Mouse (Mus musculus): ENCODE measurements at regions not wholly inside any gene's neighbourhood (a gene's known extent, or its start where the extent isn't known, plus 50 kb on each side); places are given as distances from the start of the nearest gene placed in this dataset.

DNA sequence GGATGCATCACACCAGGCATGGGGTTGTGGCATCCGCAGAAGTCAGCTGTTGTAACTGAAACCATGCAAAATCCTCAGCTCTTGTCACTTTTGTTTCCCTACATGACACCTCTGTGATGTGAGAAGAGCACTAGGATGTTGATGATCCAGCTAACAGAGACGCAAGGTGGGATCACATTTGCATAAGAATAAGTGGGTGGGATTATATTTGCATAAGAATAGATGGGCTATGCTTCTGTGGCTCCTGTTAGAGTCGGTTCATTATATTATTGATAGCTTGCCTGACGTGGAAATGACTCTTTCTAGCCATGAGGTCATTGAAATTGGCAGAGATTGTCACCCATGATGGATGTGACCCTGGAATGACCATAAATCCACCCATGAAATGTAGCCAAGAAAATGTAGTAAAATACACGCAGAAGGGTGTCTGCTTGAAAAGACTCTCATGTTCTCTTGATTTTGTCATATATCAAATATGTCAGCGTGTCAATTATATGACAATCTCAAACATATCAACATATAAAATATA lies 102.2 kb upstream of the Arg1 start:
- ATAC-seq (ENCODE audit: insufficient number of reproducible peaks, low FRiP score), result no peak
- 59% methylated on average over 6 of the region's 6 CpGs for WGBS

DNA sequence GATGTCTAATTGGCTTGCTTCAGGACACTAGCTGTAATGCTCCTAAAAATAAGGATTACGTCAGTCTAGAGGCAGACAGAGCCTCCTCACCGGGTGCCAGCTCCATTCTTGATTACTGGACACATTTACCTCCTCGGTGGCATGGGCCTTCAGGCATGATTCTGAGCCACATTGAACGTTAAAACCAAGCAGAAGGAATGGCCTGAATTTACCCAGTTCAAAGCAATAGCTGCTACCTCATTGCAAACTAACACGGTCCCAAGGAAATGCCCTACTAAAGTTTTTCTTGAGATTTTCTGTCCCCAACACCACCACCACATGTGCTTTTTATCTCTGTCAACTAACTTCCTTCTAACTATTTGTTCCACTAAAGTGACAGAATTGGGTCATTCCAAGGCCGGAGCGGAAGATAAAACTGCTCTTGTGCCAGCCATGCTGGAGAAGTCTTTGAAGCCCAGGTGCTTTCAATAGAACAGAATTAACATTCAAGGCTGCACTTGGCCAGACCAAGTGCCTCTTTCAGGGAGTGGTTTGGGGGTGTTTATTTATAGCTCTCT lies 96.4 kb upstream of the Arg1 start:
- no peak for ATAC-seq (ENCODE audit: insufficient number of reproducible peaks, low FRiP score)
- H3K36me3 ChIP-seq, result no peaks in the 10 kb centered on the region
- 46% methylated on average over 7 of the region's 7 CpGs for WGBS
- no peak overlapping the region for H3K4me3 ChIP-seq
- H3K4me2 ChIP-seq, result no peak overlapping the region
- peaks cover 5% of the 10 kb centered on the region; the same call in 1 of the 2 replicates for H3K4me1 ChIP-seq (replicated peaks)
- no peaks in the 10 kb centered on the region for H3K27me3 ChIP-seq (replicated peaks)
- H3K9ac ChIP-seq, result no peak overlapping the region
- H3K27ac ChIP-seq (ENCODE audit: poor library complexity, severe bottlenecking), result no peak overlapping the region
- H3K9me3 ChIP-seq (replicated peaks), result no peaks in the 10 kb centered on the region

More for the DNA sequence above, 102.2 kb upstream of the Arg1 start:
- no peak overlapping the region for H3K4me2 ChIP-seq
- H3K27me3 ChIP-seq (replicated peaks), result no peaks in the 10 kb centered on the region
- H3K4me1 ChIP-seq (replicated peaks), result no peaks in the 10 kb centered on the region
- no peak overlapping the region for H3K9ac ChIP-seq
- no peak overlapping the region for H3K27ac ChIP-seq (ENCODE audit: poor library complexity, severe bottlenecking)
- H3K36me3 ChIP-seq, result no peaks in the 10 kb centered on the region
- no peak overlapping the region for H3K4me3 ChIP-seq
- H3K9me3 ChIP-seq (replicated peaks), result 0 out of 2 replicates have a peak, but pooled peaks cover 2% of the 10 kb centered on the region

DNA sequence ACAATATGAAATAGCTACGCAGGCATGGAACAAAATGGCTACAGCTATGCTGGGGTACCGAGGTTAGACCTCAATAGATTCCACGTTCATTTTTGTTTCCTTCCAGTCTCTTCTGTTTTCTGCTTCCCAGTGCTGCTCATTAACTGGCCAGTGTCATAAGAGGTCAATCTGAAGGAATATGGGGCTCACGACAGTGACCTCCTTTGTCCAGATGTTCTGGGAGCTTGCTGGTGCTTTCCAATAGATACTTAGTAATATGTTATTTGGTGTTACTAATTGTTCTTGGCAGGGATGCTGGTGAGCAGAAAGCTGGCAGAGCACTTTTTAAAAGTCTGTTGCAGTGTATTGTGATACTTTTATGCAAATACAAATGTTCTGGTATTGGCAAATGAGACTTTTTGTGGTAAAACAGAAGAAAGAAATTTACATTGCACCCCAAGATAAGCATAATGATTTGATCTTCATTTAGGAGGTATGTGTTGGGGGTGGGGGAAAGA lies 95.8 kb upstream of the Arg1 start:
- Histone ChIP-seq H3K36me3 (no peaks in the 10 kb centered on the region), H3K4me1 (replicated peaks) (peaks cover 5% of the 10 kb centered on the region; the same call in 1 of the 2 replicates), H3K4me3 (no peak overlapping the region), H3K27ac (ENCODE audit: poor library complexity, severe bottlenecking) (no peak overlapping the region), H3K4me2 (no peak overlapping the region), H3K9me3 (replicated peaks) (no peaks in the 10 kb centered on the region), H3K27me3 (replicated peaks) (no peaks in the 10 kb centered on the region), H3K9ac (no peak overlapping the region)
- 83% methylated on average over 4 of the region's 4 CpGs for WGBS
- no peak for ATAC-seq (ENCODE audit: insufficient number of reproducible peaks, low FRiP score)

DNA sequence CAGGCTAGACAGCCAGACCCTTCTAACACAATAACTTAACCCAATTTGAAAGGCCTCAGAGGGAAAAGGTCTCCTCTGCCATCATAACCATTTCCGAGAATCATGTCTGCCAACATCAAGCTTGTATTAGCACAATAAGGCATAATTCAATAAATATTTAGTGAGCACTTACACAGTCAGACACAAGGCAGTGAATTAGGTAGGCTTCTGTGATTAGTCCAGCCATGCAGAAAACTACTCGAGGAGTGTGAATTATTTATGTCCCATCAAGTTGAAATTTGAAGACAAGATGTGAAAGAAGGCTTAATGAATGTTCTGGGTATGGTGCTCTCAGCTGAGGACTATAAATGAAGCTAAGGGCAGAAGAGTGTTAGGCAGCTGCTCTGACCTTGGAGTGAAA lies 91.7 kb upstream of the Arg1 start:
- no peak for ATAC-seq (ENCODE audit: insufficient number of reproducible peaks, low FRiP score)
- WGBS, result 78% methylated on average over 2 of the region's 2 CpGs
- Histone ChIP-seq H3K9ac (no peak overlapping the region), H3K27ac (ENCODE audit: poor library complexity, severe bottlenecking) (no peak overlapping the region), H3K4me2 (no peak overlapping the region), H3K4me1 (replicated peaks) (peaks cover 5% of the 10 kb centered on the region; the same call in 1 of the 2 replicates), H3K36me3 (no peaks in the 10 kb centered on the region), H3K27me3 (replicated peaks) (no peaks in the 10 kb centered on the region), H3K4me3 (no peak overlapping the region), H3K9me3 (replicated peaks) (no peaks in the 10 kb centered on the region)

DNA sequence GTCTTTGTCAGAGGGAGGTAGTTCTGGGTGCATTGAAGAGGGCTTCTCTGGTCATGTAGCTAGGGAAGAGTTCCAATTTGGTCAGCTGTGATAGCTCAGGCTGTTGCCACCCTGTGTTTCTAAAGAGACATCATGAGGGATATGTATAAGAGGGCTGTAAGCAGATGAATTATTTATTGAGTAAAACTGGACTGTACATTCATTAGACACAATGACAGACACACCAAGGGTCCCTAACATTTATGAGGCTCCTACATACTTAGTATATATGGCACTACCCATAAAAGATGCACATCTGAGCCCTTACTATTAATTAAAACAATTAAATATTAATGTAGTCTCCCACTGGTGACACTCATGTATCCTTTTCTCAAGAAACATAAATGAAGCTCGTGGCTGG lies 90.6 kb upstream of the Arg1 start:
- no peak overlapping the region for H3K4me2 ChIP-seq
- H3K4me1 ChIP-seq (replicated peaks), result no peaks in the 10 kb centered on the region
- no peak for ATAC-seq (ENCODE audit: insufficient number of reproducible peaks, low FRiP score)
- H3K9ac ChIP-seq, result no peak overlapping the region
- H3K4me3 ChIP-seq, result no peak overlapping the region
- H3K27ac ChIP-seq (ENCODE audit: poor library complexity, severe bottlenecking), result no peak overlapping the region
- WGBS, result 63% methylated on average over 1 of the region's 1 CpGs
- no peaks in the 10 kb centered on the region for H3K9me3 ChIP-seq (replicated peaks)
- H3K36me3 ChIP-seq, result no peaks in the 10 kb centered on the region
- no peaks in the 10 kb centered on the region for H3K27me3 ChIP-seq (replicated peaks)

DNA sequence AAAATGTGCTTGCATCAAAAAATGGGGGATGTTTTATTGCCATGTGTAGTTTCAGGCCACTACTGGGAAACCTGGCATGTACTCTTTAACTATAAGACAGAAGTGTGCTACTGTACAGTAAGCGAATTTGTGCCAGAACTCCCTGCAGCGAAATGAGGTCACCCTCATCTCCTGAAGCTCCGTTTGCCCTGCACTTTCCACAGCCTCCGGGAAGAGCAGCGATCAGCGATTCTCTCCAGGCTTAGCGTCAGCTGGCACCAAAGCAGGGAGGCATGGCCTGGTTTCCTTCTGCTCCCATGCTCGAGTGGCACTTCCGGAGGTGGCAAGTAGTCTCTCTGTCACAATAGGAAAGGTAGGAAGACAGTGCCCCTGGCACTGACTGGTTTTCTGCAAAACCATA lies 88.8 kb upstream of the Arg1 start:
- Histone ChIP-seq H3K4me1 (replicated peaks) (no peaks in the 10 kb centered on the region), H3K4me2 (no peak overlapping the region), H3K27me3 (replicated peaks) (no peaks in the 10 kb centered on the region), H3K36me3 (no peaks in the 10 kb centered on the region), H3K27ac (ENCODE audit: poor library complexity, severe bottlenecking) (no peak overlapping the region), H3K9me3 (replicated peaks) (no peaks in the 10 kb centered on the region), H3K4me3 (no peak overlapping the region), H3K9ac (no peak overlapping the region)
- ATAC-seq (ENCODE audit: insufficient number of reproducible peaks, low FRiP score), result no peak
- 63% methylated on average over 9 of the region's 9 CpGs for WGBS

DNA sequence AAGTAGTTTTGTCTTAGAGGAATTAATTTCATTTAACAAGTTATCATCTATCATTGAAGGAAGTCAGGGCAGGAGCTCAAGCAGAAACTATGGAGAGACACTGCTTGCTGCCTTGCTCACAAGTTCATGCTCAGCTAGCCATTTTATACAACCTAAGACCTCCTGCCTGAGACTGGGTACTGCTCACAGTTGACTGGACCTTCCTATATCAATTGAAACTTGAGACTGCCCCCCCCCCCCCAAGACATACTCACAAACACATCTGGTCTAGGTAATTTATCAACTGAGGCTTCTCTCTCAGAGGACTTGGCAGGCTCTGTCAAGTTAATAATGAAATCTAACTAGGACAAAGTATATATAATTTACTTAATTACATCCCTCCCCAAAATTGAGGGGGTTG lies 84.8 kb upstream of the Arg1 start:
- Histone ChIP-seq H3K27me3 (replicated peaks) (no peaks in the 10 kb centered on the region), H3K4me3 (no peak overlapping the region), H3K4me1 (replicated peaks) (no peaks in the 10 kb centered on the region), H3K9ac (no peak overlapping the region), H3K9me3 (replicated peaks) (no peaks in the 10 kb centered on the region), H3K4me2 (no peak overlapping the region), H3K36me3 (no peaks in the 10 kb centered on the region), H3K27ac (ENCODE audit: poor library complexity, severe bottlenecking) (no peak overlapping the region)
- no peak for ATAC-seq (ENCODE audit: insufficient number of reproducible peaks, low FRiP score)

DNA sequence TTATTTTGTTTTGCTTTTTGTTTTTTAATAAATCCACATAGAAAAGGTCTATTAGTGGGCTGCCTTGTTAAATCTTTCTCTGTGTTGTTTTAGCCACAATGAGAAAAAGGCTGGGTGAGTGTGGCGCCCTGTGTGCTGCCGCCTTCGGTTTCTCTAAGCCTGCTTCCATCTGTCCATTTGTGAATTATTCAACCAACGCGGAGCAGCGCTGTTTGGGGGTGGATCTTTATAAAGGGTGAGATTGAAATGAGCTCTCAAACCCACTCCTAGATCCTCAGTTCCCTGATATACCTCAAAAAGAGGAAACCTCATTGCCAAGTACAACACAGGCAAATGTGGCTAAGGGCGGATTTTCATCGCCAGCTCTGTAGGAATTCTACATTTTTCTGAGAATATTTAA lies 74.0 kb upstream of the Arg1 start:
- H3K36me3 ChIP-seq, result no peaks in the 10 kb centered on the region
- no peak overlapping the region for H3K9ac ChIP-seq
- WGBS, result 83% methylated on average over 8 of the region's 8 CpGs
- no peak overlapping the region for H3K27ac ChIP-seq (ENCODE audit: poor library complexity, severe bottlenecking)
- H3K4me1 ChIP-seq (replicated peaks), result no peaks in the 10 kb centered on the region
- no peak for ATAC-seq (ENCODE audit: insufficient number of reproducible peaks, low FRiP score)
- H3K27me3 ChIP-seq (replicated peaks), result no peaks in the 10 kb centered on the region
- H3K4me3 ChIP-seq, result no peak overlapping the region
- H3K9me3 ChIP-seq (replicated peaks), result no peaks in the 10 kb centered on the region
- H3K4me2 ChIP-seq, result no peak overlapping the region

DNA sequence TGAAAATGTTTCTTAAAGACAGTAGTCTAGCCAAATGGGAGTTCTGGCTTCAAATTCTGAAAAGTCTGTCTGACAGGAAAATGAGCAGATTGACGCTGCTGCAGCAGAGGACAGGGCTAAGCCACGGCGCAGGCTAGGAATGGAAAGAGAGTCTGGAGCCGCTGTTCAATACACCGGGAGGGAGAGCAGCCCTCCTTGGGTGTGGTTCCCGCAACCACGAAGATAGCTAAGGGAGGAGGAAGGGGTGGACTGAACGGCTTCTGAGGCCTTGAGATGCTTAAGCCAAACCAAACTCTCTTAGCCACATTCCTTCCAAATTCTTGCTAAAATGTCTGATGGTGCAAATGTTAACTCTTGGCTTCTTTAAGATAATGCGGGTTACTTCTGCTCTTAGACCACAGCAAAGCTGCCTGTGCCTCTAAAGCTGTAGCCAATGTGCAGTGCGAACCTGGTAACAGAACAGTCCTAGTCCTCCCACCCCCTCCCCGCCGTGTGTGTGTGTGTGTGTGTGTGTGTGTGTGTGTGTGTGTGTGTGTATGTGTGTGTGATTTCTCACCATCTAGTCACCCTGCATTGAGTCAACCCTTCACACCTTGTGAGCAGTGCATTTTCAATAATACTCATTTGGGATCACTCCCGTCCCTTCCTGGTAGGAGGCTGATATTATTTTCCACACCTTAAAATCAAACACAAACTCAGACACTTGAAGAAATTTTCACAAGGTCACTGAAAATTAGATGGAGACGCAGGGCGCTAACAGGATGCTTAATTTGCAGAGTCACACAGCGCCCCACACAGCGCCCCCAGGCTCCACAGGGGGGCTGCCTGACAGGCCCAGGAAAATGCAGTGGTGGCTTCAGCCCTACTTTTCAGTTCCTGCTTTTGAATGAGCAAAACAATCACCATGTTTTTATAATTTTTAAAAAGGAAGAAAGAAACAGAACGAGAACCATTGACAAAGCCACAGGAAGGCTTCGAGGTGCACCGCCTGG lies 73.2 kb upstream of the Arg1 start:
- no peaks in the 10 kb centered on the region for H3K9me3 ChIP-seq (replicated peaks)

DNA sequence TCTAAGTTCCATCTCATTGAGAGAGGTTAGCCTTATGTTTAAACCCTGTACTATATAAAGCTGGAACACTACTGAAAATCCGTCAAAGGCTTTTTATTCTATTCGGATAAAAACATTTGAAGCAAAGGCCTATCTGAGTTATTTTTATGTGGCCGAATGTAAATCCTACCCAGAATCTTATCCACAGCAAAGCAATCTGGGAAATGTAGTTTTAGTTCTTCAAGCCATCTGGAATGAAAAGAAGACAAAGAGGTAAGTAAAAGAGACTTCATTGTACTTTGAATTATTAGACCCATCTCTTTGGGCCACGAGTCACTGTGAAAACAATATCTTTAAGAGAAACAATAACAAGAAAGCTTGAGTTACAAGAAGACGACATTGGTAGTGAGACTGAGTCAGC lies 72.5 kb upstream of the Arg1 start:
- Histone ChIP-seq H3K27me3 (replicated peaks) (no peaks in the 10 kb centered on the region), H3K4me2 (no peak overlapping the region), H3K36me3 (no peaks in the 10 kb centered on the region), H3K4me3 (no peak overlapping the region), H3K9ac (no peak overlapping the region), H3K4me1 (replicated peaks) (no peaks in the 10 kb centered on the region), H3K9me3 (replicated peaks) (no peaks in the 10 kb centered on the region), H3K27ac (ENCODE audit: poor library complexity, severe bottlenecking) (no peak overlapping the region)
- ATAC-seq (ENCODE audit: insufficient number of reproducible peaks, low FRiP score), result no peak
- 67% methylated on average over 5 of the region's 5 CpGs for WGBS

More for the DNA sequence above, 73.2 kb upstream of the Arg1 start:
- no peak overlapping the region for H3K27ac ChIP-seq (ENCODE audit: poor library complexity, severe bottlenecking)
- ATAC-seq (ENCODE audit: insufficient number of reproducible peaks, low FRiP score), result no peak
- no peaks in the 10 kb centered on the region for H3K36me3 ChIP-seq
- H3K9ac ChIP-seq, result 0 out of 2 replicates have a peak overlapping the region, but pooled peaks have one; percentile 16
- WGBS, result 60% methylated on average over 20 of the region's 20 CpGs
- no peak overlapping the region for H3K4me3 ChIP-seq
- no peaks in the 10 kb centered on the region for H3K27me3 ChIP-seq (replicated peaks)
- no peaks in the 10 kb centered on the region for H3K4me1 ChIP-seq (replicated peaks)
- H3K4me2 ChIP-seq, result no peak overlapping the region

DNA sequence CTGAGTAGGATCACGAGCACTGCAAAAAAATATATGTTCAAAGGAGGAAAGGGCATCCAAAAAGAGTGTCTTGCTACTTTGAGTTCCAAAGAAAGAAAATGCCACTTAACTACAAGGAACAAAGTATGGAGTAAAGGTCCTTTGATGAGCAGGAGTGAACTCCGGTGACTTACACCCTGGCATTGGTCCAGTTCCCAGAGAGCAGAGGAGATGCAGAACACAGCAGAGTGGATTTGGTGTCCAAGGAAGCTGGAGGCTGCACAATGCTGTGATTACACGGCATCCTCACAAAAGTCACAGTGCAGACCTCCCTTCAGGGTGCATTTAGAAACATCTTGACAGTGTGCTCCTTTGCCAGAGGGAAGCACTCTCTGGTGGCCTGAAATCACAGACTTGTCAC lies 70.4 kb upstream of the Arg1 start:
- H3K9me3 ChIP-seq (replicated peaks), result no peaks in the 10 kb centered on the region
- WGBS, result 83% methylated on average over 3 of the region's 3 CpGs
- no peak for ATAC-seq (ENCODE audit: insufficient number of reproducible peaks, low FRiP score)
- no peak overlapping the region for H3K4me2 ChIP-seq
- no peak overlapping the region for H3K27ac ChIP-seq (ENCODE audit: poor library complexity, severe bottlenecking)
- no peaks in the 10 kb centered on the region for H3K27me3 ChIP-seq (replicated peaks)
- no peaks in the 10 kb centered on the region for H3K36me3 ChIP-seq
- H3K9ac ChIP-seq, result no peak overlapping the region
- H3K4me1 ChIP-seq (replicated peaks), result no peaks in the 10 kb centered on the region
- no peak overlapping the region for H3K4me3 ChIP-seq
